Mouse (Mus musculus): ENCODE data around the gene Olfr45. TPM values are rescaled to one million over a fixed set of nuclear protein-coding genes. Genes with fewer than 3 reads are reported as not detected.
"Not testable (repeated sequence)": the region's sequence is repeated elsewhere in the genome, so short reads cannot be mapped to it uniquely, and the experiment has no call there.

The Olfr45 gene
- not detected in 2 replicates for polyA plus RNA-seq (2014; fragmentation: Nextera tagmentation; extraction: Ambion mirVana)

- TF ChIP-seq CTCF (IDR thresholded peaks at IDR 0.05; ENCODE audit: low read depth), result no peak
- ATAC-seq (ENCODE audit: insufficient read depth) (no peak), DNase-seq (no peak)
- H3K9ac ChIP-seq, result no peak within 1 kb of the TSS
- no peak within 1 kb of the TSS for H3K4me2 ChIP-seq
- no peak within 1 kb of the TSS for H3K27ac ChIP-seq (ENCODE audit: low read depth)
- 97% methylated on average over 1 of the region's 1 CpGs for WGBS
- no peaks in the 10 kb centered on the region; the same call in 1 of the 2 replicates for H3K9me3 ChIP-seq (ENCODE audit: low read depth, low read length)
- H3K27me3 ChIP-seq (ENCODE audit: insufficient read depth, low read length), result no peaks in the 10 kb centered on the region
- H3K4me1 ChIP-seq (ENCODE audit: insufficient read depth), result no peaks in the 10 kb centered on the region
- H3K4me3 ChIP-seq (ENCODE audit: low read depth, low read length), result no peak within 1 kb of the TSS
- H3K36me3 ChIP-seq (ENCODE audit: insufficient read depth), result no peaks in the 10 kb centered on the region
Observed at GRCm38 (mm10) chr7:140681651-140682050, at the start of gene Olfr45. Gene Olfr45, plus strand, starts transcription at chr7:140681951.

DNA sequence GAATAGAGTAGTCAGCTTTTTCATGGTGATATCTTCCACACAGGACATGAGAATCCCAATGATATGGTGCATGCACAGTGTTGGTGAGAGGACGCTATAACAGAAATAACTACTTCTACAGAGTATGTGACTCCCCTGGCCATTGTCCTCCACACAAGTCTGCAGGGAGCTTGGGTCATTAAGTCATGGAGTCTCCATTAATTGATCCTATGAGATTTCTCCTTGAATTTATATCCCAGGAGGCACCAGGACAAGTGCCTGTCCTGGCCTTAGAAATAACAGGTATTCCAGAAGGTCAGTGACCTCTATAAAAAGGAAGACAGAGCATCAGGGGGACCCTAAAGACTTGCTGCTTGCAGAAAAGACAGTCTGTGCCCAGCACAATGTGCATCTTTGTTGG, 35.6 kb upstream of the Olfr45 start, which contains the start of gene Olfr53:
TSS of gene Olfr53 (plus strand) at position 301 of the 400 bp plus-strand sequence.
- ATAC-seq (ENCODE audit: insufficient read depth) (no peak), DNase-seq (no peak)
- Histone ChIP-seq H3K36me3 (ENCODE audit: insufficient read depth) (no peaks in the 10 kb centered on the region), H3K4me1 (ENCODE audit: insufficient read depth) (no peaks in the 10 kb centered on the region), H3K27ac (ENCODE audit: low read depth) (no peak within 1 kb of the TSS), H3K4me2 (no peak within 1 kb of the TSS), H3K4me3 (ENCODE audit: low read depth, low read length) (no peak within 1 kb of the TSS), H3K27me3 (ENCODE audit: insufficient read depth, low read length) (no peaks in the 10 kb centered on the region), H3K9ac (no peak within 1 kb of the TSS), H3K9me3 (ENCODE audit: low read depth, low read length) (no peaks in the 10 kb centered on the region)
- 92% methylated on average over 1 of the region's 1 CpGs for WGBS
- TF ChIP-seq CTCF (IDR thresholded peaks at IDR 0.05; ENCODE audit: low read depth), result no peak

DNA sequence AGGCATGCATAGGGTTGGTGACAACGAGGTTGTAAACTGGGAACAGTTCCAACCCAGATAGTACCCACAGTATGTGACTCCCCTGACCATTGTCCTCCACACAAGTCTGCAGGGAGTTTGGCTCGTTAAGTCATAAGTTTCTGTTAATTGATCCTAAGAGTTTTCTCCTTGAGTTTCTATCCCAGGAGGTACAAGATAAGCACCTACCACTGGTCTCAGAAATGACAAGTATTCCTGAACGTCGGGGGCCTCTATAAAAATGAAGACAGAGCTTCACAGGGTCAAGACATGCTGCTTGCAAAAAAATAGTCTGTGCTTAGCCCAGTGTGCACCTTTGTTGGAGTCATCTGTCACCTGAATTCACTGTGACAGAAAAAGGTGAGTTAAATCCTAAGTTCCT, 22.1 kb upstream of the Olfr45 start, which contains the start of gene Olfr539:
TSS of gene Olfr539 (plus strand) at position 301 of the 400 bp plus-strand sequence.
- H3K4me2 ChIP-seq, result no peak within 1 kb of the TSS
- H3K4me3 ChIP-seq (ENCODE audit: low read depth, low read length), result no peak within 1 kb of the TSS
- no peak for DNase-seq
- TF ChIP-seq CTCF (IDR thresholded peaks at IDR 0.05; ENCODE audit: low read depth), result no peak
- H3K36me3 ChIP-seq (ENCODE audit: insufficient read depth), result no peaks in the 10 kb centered on the region
- no peak within 1 kb of the TSS for H3K9ac ChIP-seq
- no peak within 1 kb of the TSS for H3K27ac ChIP-seq (ENCODE audit: low read depth)
- H3K4me1 ChIP-seq (ENCODE audit: insufficient read depth), result no peaks in the 10 kb centered on the region
- no peaks in the 10 kb centered on the region for H3K27me3 ChIP-seq (ENCODE audit: insufficient read depth, low read length)
- no peak for ATAC-seq (ENCODE audit: insufficient read depth)
- 69% methylated on average over 4 of the region's 4 CpGs for WGBS
- no peaks in the 10 kb centered on the region for H3K9me3 ChIP-seq (ENCODE audit: low read depth, low read length)

DNA sequence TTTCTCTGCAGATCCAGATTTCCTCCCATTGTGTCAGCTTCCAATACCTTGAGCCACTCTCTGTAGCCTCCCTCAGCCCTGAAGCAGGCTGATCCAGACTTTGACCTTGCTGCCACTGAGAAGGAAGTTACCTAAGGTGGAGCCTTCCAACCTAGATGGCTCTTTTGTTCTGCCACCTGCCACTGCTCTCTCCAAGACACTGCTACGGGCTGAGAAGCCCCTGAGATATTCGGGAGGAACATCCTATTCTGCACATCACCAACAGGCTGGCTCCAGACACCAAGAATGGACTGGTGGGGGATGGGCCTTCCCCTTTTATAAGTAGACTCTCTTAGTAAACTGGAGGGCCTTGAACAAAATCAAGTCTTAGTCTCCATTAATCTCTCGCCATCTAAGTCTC, 11.1 kb upstream of the Olfr45 start:
- not testable (repeated sequence) for H3K4me1 ChIP-seq (ENCODE audit: insufficient read depth); H3K4me2 ChIP-seq; H3K9me3 ChIP-seq (ENCODE audit: low read depth, low read length); H3K36me3 ChIP-seq (ENCODE audit: insufficient read depth); H3K27ac ChIP-seq (ENCODE audit: low read depth); ATAC-seq (ENCODE audit: insufficient read depth); H3K27me3 ChIP-seq (ENCODE audit: insufficient read depth, low read length); H3K9ac ChIP-seq; DNase-seq; H3K4me3 ChIP-seq (ENCODE audit: low read depth, low read length)
- WGBS, result 74% methylated on average over 3 of the region's 3 CpGs

- no peak overlapping the region for H3K4me3 ChIP-seq (ENCODE audit: low read depth, low read length)
- no peaks in the 10 kb centered on the region for H3K4me1 ChIP-seq (ENCODE audit: insufficient read depth)
- no peak for TF ChIP-seq CTCF (IDR thresholded peaks at IDR 0.05; ENCODE audit: low read depth)
- ATAC-seq (ENCODE audit: insufficient read depth), result no peak
- no peaks in the 10 kb centered on the region; the same call in 1 of the 2 replicates for H3K9me3 ChIP-seq (ENCODE audit: low read depth, low read length)
- no peak overlapping the region for H3K4me2 ChIP-seq
- DNase-seq, result peak; percentile 9
- H3K27me3 ChIP-seq (ENCODE audit: insufficient read depth, low read length), result no peaks in the 10 kb centered on the region
- H3K9ac ChIP-seq, result no peak overlapping the region
- H3K36me3 ChIP-seq (ENCODE audit: insufficient read depth), result no peaks in the 10 kb centered on the region
- WGBS, result 0% methylated on average over 4 of the region's 6 CpGs
- no peak overlapping the region for H3K27ac ChIP-seq (ENCODE audit: low read depth)
Observed at GRCm38 (mm10) chr7:140675863-140676262, 5.9 kb upstream of the Olfr45 start.

DNA sequence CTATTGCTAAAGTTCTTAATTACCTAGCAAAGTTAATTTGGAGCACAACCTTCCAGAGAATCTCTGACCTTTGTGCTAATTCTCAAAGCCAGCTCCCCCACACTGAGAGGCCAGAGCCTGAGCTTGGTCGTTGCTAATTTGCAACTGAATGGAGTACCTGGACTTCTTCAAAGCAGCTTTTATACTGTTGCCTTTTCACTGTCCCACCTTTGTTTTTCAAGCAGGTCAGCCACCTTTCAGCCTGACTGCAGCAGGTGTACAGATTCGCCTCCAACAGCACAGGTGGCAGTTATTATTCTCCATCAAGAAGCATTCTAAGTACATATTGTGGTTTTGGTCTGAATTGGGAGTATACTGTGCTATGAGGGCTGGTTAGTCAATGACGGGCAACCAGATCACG, 2.2 kb upstream of the Olfr45 start:
- H3K4me3 ChIP-seq (ENCODE audit: low read depth, low read length); H3K9ac ChIP-seq; H3K27ac ChIP-seq (ENCODE audit: low read depth); H3K4me2 ChIP-seq; H3K36me3 ChIP-seq (ENCODE audit: insufficient read depth); DNase-seq; H3K4me1 ChIP-seq (ENCODE audit: insufficient read depth); ATAC-seq (ENCODE audit: insufficient read depth); H3K9me3 ChIP-seq (ENCODE audit: low read depth, low read length); H3K27me3 ChIP-seq (ENCODE audit: insufficient read depth, low read length): not testable (repeated sequence)
- WGBS, result 69% methylated on average over 4 of the region's 4 CpGs

DNA sequence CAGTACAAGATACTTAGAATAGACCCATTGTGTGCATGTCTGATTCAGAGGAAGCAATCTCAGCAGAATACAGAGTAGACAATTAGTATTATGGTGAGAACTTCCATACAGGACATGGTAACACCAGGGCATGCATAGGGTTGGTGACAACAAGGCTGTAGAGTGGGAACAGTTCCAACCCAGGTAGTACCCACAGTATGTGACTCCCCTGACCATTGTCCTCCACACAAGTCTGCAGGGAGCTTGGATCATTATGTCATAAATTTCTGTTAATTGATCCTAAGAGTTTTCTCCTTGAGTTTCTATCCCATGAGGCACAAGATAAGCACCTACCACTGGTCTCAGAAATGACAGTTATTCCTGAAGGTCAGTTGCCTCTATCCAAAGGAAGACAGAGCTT, 15.2 kb downstream of the Olfr45 start, which contains the start of gene Olfr541:
TSS of gene Olfr541 (plus strand) at position 301 of the 400 bp plus-strand sequence.
- Histone ChIP-seq H3K9ac (no peak within 1 kb of the TSS), H3K4me1 (ENCODE audit: insufficient read depth) (no peaks in the 10 kb centered on the region), H3K4me3 (ENCODE audit: low read depth, low read length) (no peak within 1 kb of the TSS), H3K9me3 (ENCODE audit: low read depth, low read length) (no peaks in the 10 kb centered on the region), H3K4me2 (no peak within 1 kb of the TSS), H3K36me3 (ENCODE audit: insufficient read depth) (no peaks in the 10 kb centered on the region), H3K27me3 (ENCODE audit: insufficient read depth, low read length) (no peaks in the 10 kb centered on the region), H3K27ac (ENCODE audit: low read depth) (no peak within 1 kb of the TSS)
- TF ChIP-seq CTCF (IDR thresholded peaks at IDR 0.05; ENCODE audit: low read depth), result no peak
- DNase-seq (no peak), ATAC-seq (ENCODE audit: insufficient read depth) (no peak)

- no peak overlapping the region for H3K9ac ChIP-seq
- no peak for TF ChIP-seq CTCF (IDR thresholded peaks at IDR 0.05; ENCODE audit: low read depth)
- H3K27me3 ChIP-seq (ENCODE audit: insufficient read depth, low read length), result no peaks in the 10 kb centered on the region
- no peak overlapping the region for H3K27ac ChIP-seq (ENCODE audit: low read depth)
- H3K4me3 ChIP-seq (ENCODE audit: low read depth, low read length), result no peak overlapping the region
- DNase-seq (peak; percentile 1), ATAC-seq (ENCODE audit: insufficient read depth) (no peak)
- H3K36me3 ChIP-seq (ENCODE audit: insufficient read depth), result no peaks in the 10 kb centered on the region
- H3K4me1 ChIP-seq (ENCODE audit: insufficient read depth), result no peaks in the 10 kb centered on the region
- no peaks in the 10 kb centered on the region for H3K9me3 ChIP-seq (ENCODE audit: low read depth, low read length)
- 65% methylated on average over 2 of the region's 2 CpGs for WGBS
- no peak overlapping the region for H3K4me2 ChIP-seq
Observed at GRCm38 (mm10) chr7:140706348-140706747, 24.6 kb downstream of the Olfr45 start.
